Mouse (Mus musculus) stomach, embryonic 14.5 days (tissue): ENCODE results near the gene Clk4. TPM values are rescaled to one million over a fixed set of nuclear protein-coding genes. Genes with fewer than 3 reads are reported as not detected.

ENCODE experiments used
- ATAC-seq: fragments of 200-750 bp; cut with Nextera tagmentation; 2 replicates; pipeline ENCODE4 v1.8.0; 2017; ENCODE audit warnings: low read depth, moderate TSS enrichment; ENCODE audit not compliant: insufficient number of reproducible peaks, insufficient read depth, low FRiP score
- H3K27ac ChIP-seq: fragments of 300-500 bp; sonication (generic); 2 replicates; pipeline ENCODE4 v1.5.1; 2014; ENCODE audit warnings: mild to moderate bottlenecking, low read length, moderate library complexity, mixed read lengths
- H3K27me3 ChIP-seq: fragments of 300-500 bp; sonication (generic); 2 replicates; pipeline ENCODE4 v1.6.1; 2014; ENCODE audit warnings: low read length, control low read depth, mixed read lengths; ENCODE audit not compliant: control insufficient read depth, insufficient read depth
- H3K36me3 ChIP-seq: fragments of 300-500 bp; sonication (generic); 2 replicates; pipeline ENCODE4 v1.6.1; 2014; ENCODE audit warnings: mild to moderate bottlenecking, control low read depth, low read length, moderate library complexity, mixed read lengths; ENCODE audit not compliant: control insufficient read depth, insufficient read depth
- H3K4me1 ChIP-seq: fragments of 300-500 bp; sonication (generic); 2 replicates; pipeline ENCODE4 v1.6.1; 2014; ENCODE audit warnings: low read length, control low read depth, mixed read lengths; ENCODE audit not compliant: control insufficient read depth, insufficient read depth
- H3K4me2 ChIP-seq: fragments of 300-500 bp; sonication (generic); replicated peaks from 2 replicates; pipeline ENCODE4 v1.6.1; 2014; ENCODE audit warnings: low read depth, low read length, control low read depth
- H3K4me3 ChIP-seq: fragments of 300-500 bp; sonication (generic); 2 replicates; pipeline ENCODE4 v1.5.1; 2014; ENCODE audit warnings: low read depth, low read length, control low read depth
- H3K9ac ChIP-seq: fragments of 300-500 bp; sonication (generic); replicated peaks from 2 replicates; pipeline ENCODE4 v1.6.1; 2014; ENCODE audit warnings: low read depth, mild to moderate bottlenecking, control low read depth, low read length, moderate library complexity, mixed read lengths
- H3K9me3 ChIP-seq: fragments of 300-500 bp; sonication (generic); 2 replicates; pipeline ENCODE4 v1.6.1; 2016; ENCODE audit warnings: low read depth, low read length, control low read depth; ENCODE audit not compliant: control insufficient read depth
- WGBS: fragments of 180-500 bp; shearing (Covaris S2); extraction: QIAGEN DNeasy Blood & Tissue Kit; methylation state at CpG from one replicate; pipeline ENCODE4 v1.1.7; 2014; 5-methylcytosine and 5-hydroxymethylcytosine counted together
- polyA plus RNA-seq: library from polyadenylated mRNA; unstranded; fragments of >200 nt; fragmentation: Nextera tagmentation; extraction: Ambion mirVana; gene quantifications from 2 replicates; pipeline ENCODE4 v1.2.1, GENCODE M21; 2014

The Clk4 gene
- polyA plus RNA-seq, 1 experiment from 2014 or later: 140 TPM

GRCm38 (mm10) chr11:51293956-51294530, 32.5 kb downstream of the Clk4 start:
- Histone ChIP-seq H3K27ac (no peak overlapping the region), H3K4me3 (no peak overlapping the region), H3K9ac (no peak overlapping the region), H3K4me2 (no peak overlapping the region), H3K4me1 (peaks cover 8% of the 10 kb centered on the region; the same call in 1 of the 2 replicates), H3K27me3 (no peaks in the 10 kb centered on the region), H3K36me3 (no peaks in the 10 kb centered on the region), H3K9me3 (0 out of 2 replicates have a peak, but pooled peaks cover 2% of the 10 kb centered on the region)
- 58% methylated on average over 2 of the region's 2 CpGs for WGBS
- no peak for ATAC-seq

GRCm38 (mm10) chr11:51295742-51296141, 34.2 kb downstream of the Clk4 start:
- 0 out of 2 replicates have a peak, but pooled peaks cover 2% of the 10 kb centered on the region for H3K9me3 ChIP-seq
- no peaks in the 10 kb centered on the region for H3K36me3 ChIP-seq
- no peak overlapping the region for H3K4me3 ChIP-seq
- WGBS: 88% methylated on average over 3 of the region's 3 CpGs
- H3K27ac ChIP-seq: no peak overlapping the region
- no peak overlapping the region for H3K9ac ChIP-seq
- H3K4me1 ChIP-seq: peaks cover 5% of the 10 kb centered on the region; the same call in 1 of the 2 replicates
- no peak for ATAC-seq
- no peaks in the 10 kb centered on the region for H3K27me3 ChIP-seq
- no peak overlapping the region for H3K4me2 ChIP-seq

- no peak for ATAC-seq
- no peak overlapping the region for H3K4me3 ChIP-seq
- H3K36me3 ChIP-seq: no peaks in the 10 kb centered on the region
- 89% methylated on average over 4 of the region's 4 CpGs for WGBS
- no peak overlapping the region for H3K9ac ChIP-seq
- H3K9me3 ChIP-seq: 0 out of 2 replicates have a peak, but pooled peaks cover 2% of the 10 kb centered on the region
- no peak overlapping the region for H3K27ac ChIP-seq
- no peaks in the 10 kb centered on the region for H3K27me3 ChIP-seq
- peaks cover 5% of the 10 kb centered on the region; the same call in 1 of the 2 replicates for H3K4me1 ChIP-seq
- H3K4me2 ChIP-seq: no peak overlapping the region
Measured at GRCm38 (mm10) chr11:51298691-51299090, 37.2 kb downstream of the Clk4 start.

- WGBS: 73% methylated on average over 5 of the region's 5 CpGs
- Histone ChIP-seq H3K9me3 (no peaks in the 10 kb centered on the region), H3K27me3 (no peaks in the 10 kb centered on the region), H3K27ac (no peak overlapping the region), H3K9ac (no peak overlapping the region), H3K4me2 (no peak overlapping the region), H3K4me3 (no peak overlapping the region), H3K4me1 (no peaks in the 10 kb centered on the region), H3K36me3 (no peaks in the 10 kb centered on the region)
- ATAC-seq: no peak
Measured at GRCm38 (mm10) chr11:51302396-51302795, 40.9 kb downstream of the Clk4 start.

- Histone ChIP-seq H3K4me2 (no peak overlapping the region), H3K9ac (no peak overlapping the region)
- no peak for ATAC-seq
Measured at GRCm38 (mm10) chr11:51303981-51304553, 42.5 kb downstream of the Clk4 start.

GRCm38 (mm10) chr11:51308306-51308705, 46.8 kb downstream of the Clk4 start:
- ATAC-seq: no peak
- H3K27ac ChIP-seq: no peak overlapping the region
- 51% methylated on average over 5 of the region's 5 CpGs for WGBS
- H3K9ac ChIP-seq: no peak overlapping the region
- H3K4me1 ChIP-seq: no peaks in the 10 kb centered on the region
- no peak overlapping the region for H3K4me2 ChIP-seq
- no peaks in the 10 kb centered on the region for H3K36me3 ChIP-seq
- no peak overlapping the region for H3K4me3 ChIP-seq
- no peaks in the 10 kb centered on the region for H3K9me3 ChIP-seq
- no peaks in the 10 kb centered on the region for H3K27me3 ChIP-seq

More at GRCm38 (mm10) chr11:51303981-51304553, 42.5 kb downstream of the Clk4 start:
- Histone ChIP-seq H3K4me1 (no peaks in the 10 kb centered on the region), H3K27me3 (no peaks in the 10 kb centered on the region), H3K27ac (no peak overlapping the region), H3K9me3 (no peaks in the 10 kb centered on the region), H3K4me3 (no peak overlapping the region), H3K36me3 (no peaks in the 10 kb centered on the region)
- 50% methylated on average over 12 of the region's 12 CpGs for WGBS

- H3K4me1 ChIP-seq: no peaks in the 10 kb centered on the region
- no peak overlapping the region for H3K4me3 ChIP-seq
- no peak overlapping the region for H3K4me2 ChIP-seq
- no peaks in the 10 kb centered on the region for H3K27me3 ChIP-seq
- ATAC-seq: no peak
- H3K9ac ChIP-seq: no peak overlapping the region
- no peaks in the 10 kb centered on the region for H3K36me3 ChIP-seq
- 71% methylated on average over 8 of the region's 8 CpGs for WGBS
- H3K9me3 ChIP-seq: no peaks in the 10 kb centered on the region
- H3K27ac ChIP-seq: no peak overlapping the region
Measured at GRCm38 (mm10) chr11:51311846-51312245, 50.3 kb downstream of the Clk4 start.

GRCm38 (mm10) chr11:51315991-51316810, 54.7 kb downstream of the Clk4 start:
- no peaks in the 10 kb centered on the region for H3K9me3 ChIP-seq
- H3K4me3 ChIP-seq: no peak overlapping the region
- H3K4me2 ChIP-seq: no peak overlapping the region
- ATAC-seq: no peak
- H3K4me1 ChIP-seq: no peaks in the 10 kb centered on the region
- H3K27ac ChIP-seq: no peak overlapping the region
- H3K27me3 ChIP-seq: no peaks in the 10 kb centered on the region
- no peak overlapping the region for H3K9ac ChIP-seq
- H3K36me3 ChIP-seq: no peaks in the 10 kb centered on the region
- WGBS: 80% methylated on average over 7 of the region's 7 CpGs
